Mouse (Mus musculus) neural tube, embryonic 14.5 days (tissue): ENCODE results near the gene Syt12. TPM values are rescaled to one million over a fixed set of nuclear protein-coding genes. Genes with fewer than 3 reads are reported as not detected.

Experiments used
- ATAC-seq: fragments of 200-750 bp; cut with Nextera tagmentation; 2 replicates; pipeline ENCODE4 v1.8.0; 2017; ENCODE audit warnings: low read depth, mild to moderate bottlenecking, moderate TSS enrichment, moderate library complexity
- H3K27ac ChIP-seq: fragments of 300-500 bp; sonication (generic); 2 replicates; pipeline ENCODE4 v1.5.1; 2014; ENCODE audit warnings: low read depth, mild to moderate bottlenecking, control low read depth, low read length, moderate library complexity, mixed read lengths
- H3K27me3 ChIP-seq: fragments of 300-500 bp; sonication (generic); 2 replicates; pipeline ENCODE4 v1.6.1; 2014; ENCODE audit warnings: low read length; ENCODE audit not compliant: control insufficient read depth, insufficient read depth
- H3K36me3 ChIP-seq: fragments of 300-500 bp; sonication (generic); 2 replicates; pipeline ENCODE4 v1.6.1; 2014; ENCODE audit warnings: low read length, mixed read lengths; ENCODE audit not compliant: control insufficient read depth, insufficient read depth
- H3K4me1 ChIP-seq: fragments of 300-500 bp; sonication (generic); 2 replicates; pipeline ENCODE4 v1.6.1; 2014; ENCODE audit warnings: low read length; ENCODE audit not compliant: control insufficient read depth, insufficient read depth
- H3K4me2 ChIP-seq: fragments of 300-500 bp; sonication (generic); 2 replicates; pipeline ENCODE4 v1.6.1; 2014; ENCODE audit warnings: mild to moderate bottlenecking, low read depth, low read length, control low read depth
- H3K4me3 ChIP-seq: fragments of 300-500 bp; sonication (generic); 2 replicates; pipeline ENCODE4 v1.5.1; 2014; ENCODE audit warnings: low read depth, low read length, control low read depth, mixed read lengths
- H3K9ac ChIP-seq: fragments of 300-500 bp; sonication (generic); replicated peaks from 2 replicates; pipeline ENCODE4 v1.6.1; 2014; ENCODE audit warnings: low read depth, mild to moderate bottlenecking, control low read depth, low read length, mixed read lengths
- H3K9me3 ChIP-seq: fragments of 300-500 bp; sonication (generic); 2 replicates; pipeline ENCODE4 v1.6.1; 2016; ENCODE audit warnings: low read length; ENCODE audit not compliant: control insufficient read depth
- WGBS: fragments of 180-500 bp; shearing (Covaris S2); extraction: QIAGEN DNeasy Blood & Tissue Kit; methylation state at CpG from one replicate; pipeline ENCODE4 v1.1.7; 2014; 5-methylcytosine and 5-hydroxymethylcytosine counted together
- polyA plus RNA-seq: library from polyadenylated mRNA; unstranded; fragments of >200 nt; fragmentation: Nextera tagmentation; extraction: Ambion mirVana; gene quantifications from 2 replicates; pipeline ENCODE4 v1.2.1, GENCODE M21; 2014

Syt12 gene
- polyA plus RNA-seq, 1 experiment from 2014 or later, result 4.4 TPM

DNA sequence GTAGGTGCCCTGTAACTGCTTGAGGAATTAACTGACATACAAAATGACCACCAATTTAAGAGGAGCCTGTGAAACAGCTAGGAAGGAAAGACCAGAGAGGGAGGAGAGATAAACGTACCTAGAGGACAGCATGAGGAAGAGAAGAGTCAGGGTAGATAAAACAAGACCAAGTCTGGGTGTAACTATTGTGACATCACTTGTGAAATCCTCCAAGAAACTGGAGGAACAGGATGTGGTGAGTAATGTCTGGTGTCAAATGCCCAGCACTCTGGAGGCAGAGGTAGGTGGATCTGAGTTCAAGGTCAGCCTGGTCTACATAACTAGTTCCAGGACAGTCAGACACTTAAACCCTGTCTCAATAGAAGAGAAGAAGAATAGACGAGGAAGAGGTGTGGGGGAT, 68.2 kb downstream of the Syt12 start:
- no peak overlapping the region for H3K27ac ChIP-seq
- no peaks in the 10 kb centered on the region for H3K9me3 ChIP-seq
- H3K4me2 ChIP-seq, result no peak overlapping the region
- H3K4me1 ChIP-seq, result no peaks in the 10 kb centered on the region
- WGBS, result 80% methylated on average over 2 of the region's 2 CpGs
- H3K36me3 ChIP-seq, result no peaks in the 10 kb centered on the region
- H3K27me3 ChIP-seq, result no peaks in the 10 kb centered on the region
- no peak overlapping the region for H3K4me3 ChIP-seq
- H3K9ac ChIP-seq, result no peak overlapping the region
- no peak for ATAC-seq

- Histone ChIP-seq H3K27me3 (no peaks in the 10 kb centered on the region), H3K9me3 (no peaks in the 10 kb centered on the region), H3K36me3 (no peaks in the 10 kb centered on the region), H3K4me3 (no peak overlapping the region), H3K9ac (no peak overlapping the region), H3K4me2 (no peak overlapping the region), H3K4me1 (no peaks in the 10 kb centered on the region), H3K27ac (no peak overlapping the region)
- 100% methylated on average over 2 of the region's 2 CpGs for WGBS
- no peak for ATAC-seq
These were observed 72.4 kb downstream of the Syt12 start for GRCm38 (mm10) chr19:4404840-4405239.

- no peak overlapping the region for H3K9ac ChIP-seq
- H3K4me1 ChIP-seq, result peaks cover 11% of the 10 kb centered on the region
- H3K27me3 ChIP-seq, result no peaks in the 10 kb centered on the region
- no peak for ATAC-seq
- 81% methylated on average over 4 of the region's 4 CpGs for WGBS
- H3K4me3 ChIP-seq, result no peak overlapping the region
- H3K36me3 ChIP-seq, result no peaks in the 10 kb centered on the region
- H3K9me3 ChIP-seq, result no peaks in the 10 kb centered on the region
- no peak overlapping the region for H3K4me2 ChIP-seq
- no peak overlapping the region for H3K27ac ChIP-seq
These were observed 78.3 kb downstream of the Syt12 start for GRCm38 (mm10) chr19:4398959-4399358.

GRCm38 (mm10) chr19:4398630-4398948, 78.7 kb downstream of the Syt12 start:
- no peak overlapping the region for H3K27ac ChIP-seq
- H3K4me3 ChIP-seq, result peak overlapping the region; percentile 100
- peaks cover 14% of the 10 kb centered on the region for H3K4me1 ChIP-seq
- ATAC-seq, result no peak
- peak overlapping the region; percentile 79 for H3K9ac ChIP-seq
- 26% methylated on average over 8 of the region's 8 CpGs for WGBS
- peak overlapping the region; percentile 88 for H3K4me2 ChIP-seq
- H3K9me3 ChIP-seq, result no peaks in the 10 kb centered on the region
- H3K36me3 ChIP-seq, result no peaks in the 10 kb centered on the region
- H3K27me3 ChIP-seq, result no peaks in the 10 kb centered on the region

GRCm38 (mm10) chr19:4397798-4398629, 79.2 kb downstream of the Syt12 start, which contains the start of gene Kdm2a:
Gene Kdm2a (minus strand): TSS chr19:4398285.
- Histone ChIP-seq H3K27me3 (no peaks in the 10 kb centered on the region), H3K36me3 (no peaks in the 10 kb centered on the region), H3K4me3 (peak within 1 kb of the TSS; percentile 100), H3K4me1 (peaks cover 20% of the 10 kb centered on the region), H3K4me2 (peak within 1 kb of the TSS; percentile 88), H3K9me3 (no peaks in the 10 kb centered on the region), H3K27ac (peak within 1 kb of the TSS; percentile 88), H3K9ac (peak within 1 kb of the TSS; percentile 79)
- peak; percentile 53 for ATAC-seq
- under 1% methylated on average over 77 of the region's 82 CpGs for WGBS

- H3K27ac ChIP-seq, result peak overlapping the region; percentile 96
- under 1% methylated on average over 39 of the region's 90 CpGs for WGBS
- peak overlapping the region; percentile 97 for H3K9ac ChIP-seq
- peak overlapping the region; percentile 88 for H3K4me2 ChIP-seq
- H3K36me3 ChIP-seq, result no peaks in the 10 kb centered on the region
- H3K4me3 ChIP-seq, result peak overlapping the region; percentile 100
- no peaks in the 10 kb centered on the region for H3K9me3 ChIP-seq
- peak; percentile 90 for ATAC-seq
- H3K27me3 ChIP-seq, result no peaks in the 10 kb centered on the region
- H3K4me1 ChIP-seq, result peaks cover 25% of the 10 kb centered on the region
These were observed 80.0 kb downstream of the Syt12 start for GRCm38 (mm10) chr19:4396998-4397797.

GRCm38 (mm10) chr19:4396081-4396997, 80.9 kb downstream of the Syt12 start:
- Histone ChIP-seq H3K4me3 (peak overlapping the region; percentile 100), H3K4me2 (peak overlapping the region; percentile 93), H3K9ac (peak overlapping the region; percentile 97), H3K27me3 (no peaks in the 10 kb centered on the region), H3K36me3 (no peaks in the 10 kb centered on the region), H3K9me3 (no peaks in the 10 kb centered on the region), H3K27ac (peak overlapping the region; percentile 96), H3K4me1 (peaks cover 25% of the 10 kb centered on the region)
- 0% methylated on average over 67 of the region's 80 CpGs for WGBS
- peak; percentile 44 for ATAC-seq
